Mouse (Mus musculus): ENCODE data around the gene Cep135. TPM values are rescaled to one million over a fixed set of nuclear protein-coding genes. Genes with fewer than 3 reads are reported as not detected.
A peak's percentile ranks its signal among the peaks of the same experiment; 100 is the strongest.

Cep135 gene
- polyA plus RNA-seq, 1 experiment from 2014 or later, result 7.0 TPM

- Histone ChIP-seq H3K27me3 (replicated peaks) (no peaks in the 10 kb centered on the region), H3K4me2 (replicated peaks) (no peak overlapping the region), H3K9me3 (no peaks in the 10 kb centered on the region), H3K27ac (no peak overlapping the region), H3K4me3 (no peak overlapping the region), H3K4me1 (0 out of 2 replicates have a peak, but pooled peaks cover 6% of the 10 kb centered on the region), H3K9ac (no peak overlapping the region), H3K36me3 (no peaks in the 10 kb centered on the region)
- ATAC-seq (ENCODE audit: low FRiP score, low read depth), result no peak
- WGBS, result 75% methylated on average over 4 of the region's 4 CpGs
Measured at GRCm38 (mm10) chr5:76649897-76650296, 61.4 kb downstream of the Cep135 start.

GRCm38 (mm10) chr5:76651151-76651725 lies 62.7 kb downstream of the Cep135 start:
- no peak overlapping the region for H3K4me2 ChIP-seq (replicated peaks)
- 63% methylated on average over 5 of the region's 5 CpGs for WGBS
- H3K9me3 ChIP-seq, result no peaks in the 10 kb centered on the region
- H3K4me3 ChIP-seq, result no peak overlapping the region
- H3K9ac ChIP-seq, result no peak overlapping the region
- H3K27ac ChIP-seq, result no peak overlapping the region
- peak; percentile 50 for ATAC-seq (ENCODE audit: low FRiP score, low read depth)
- H3K36me3 ChIP-seq, result no peaks in the 10 kb centered on the region
- no peaks in the 10 kb centered on the region for H3K27me3 ChIP-seq (replicated peaks)
- 0 out of 2 replicates have a peak, but pooled peaks cover 6% of the 10 kb centered on the region for H3K4me1 ChIP-seq

- H3K36me3 ChIP-seq, result no peaks in the 10 kb centered on the region
- peak within 1 kb of the TSS; percentile 76 for H3K4me2 ChIP-seq (replicated peaks)
- H3K27ac ChIP-seq, result peak within 1 kb of the TSS; percentile 97; the same call in 1 of the 2 replicates
- peak within 1 kb of the TSS; percentile 81 for H3K4me3 ChIP-seq
- peaks cover 23% of the 10 kb centered on the region for H3K4me1 ChIP-seq
- no peaks in the 10 kb centered on the region for H3K9me3 ChIP-seq
- no peaks in the 10 kb centered on the region for H3K27me3 ChIP-seq (replicated peaks)
- ATAC-seq (ENCODE audit: low FRiP score, low read depth), result no peak
- 93% methylated on average over 2 of the region's 2 CpGs for WGBS
- H3K9ac ChIP-seq, result peak within 1 kb of the TSS; percentile 98
Measured at GRCm38 (mm10) chr5:76656212-76656611, 67.7 kb downstream of the Cep135 start, which contains the start of gene C530008M17Rik. Gene C530008M17Rik (plus strand): TSS chr5:76656512.

- H3K27me3 ChIP-seq (replicated peaks), result no peaks in the 10 kb centered on the region
- no peaks in the 10 kb centered on the region for H3K36me3 ChIP-seq
- H3K9me3 ChIP-seq, result no peaks in the 10 kb centered on the region
- peak; percentile 89 for ATAC-seq (ENCODE audit: low FRiP score, low read depth)
- under 1% methylated on average over 71 of the region's 80 CpGs for WGBS
- peak overlapping the region; percentile 81 for H3K4me3 ChIP-seq
- peaks cover 28% of the 10 kb centered on the region for H3K4me1 ChIP-seq
- H3K9ac ChIP-seq, result peak overlapping the region; percentile 98
- peak overlapping the region; percentile 76 for H3K4me2 ChIP-seq (replicated peaks)
- H3K27ac ChIP-seq, result peak overlapping the region; percentile 97
Measured at GRCm38 (mm10) chr5:76657245-76658083, 69.0 kb downstream of the Cep135 start.

GRCm38 (mm10) chr5:76658084-76658934 lies 69.8 kb downstream of the Cep135 start:
- Histone ChIP-seq H3K9ac (peak overlapping the region; percentile 98), H3K4me3 (peak overlapping the region; percentile 81), H3K27me3 (replicated peaks) (no peaks in the 10 kb centered on the region), H3K36me3 (no peaks in the 10 kb centered on the region), H3K4me1 (peaks cover 28% of the 10 kb centered on the region), H3K4me2 (replicated peaks) (peak overlapping the region; percentile 76), H3K27ac (peak overlapping the region; percentile 97), H3K9me3 (no peaks in the 10 kb centered on the region)
- WGBS, result under 1% methylated on average over 38 of the region's 38 CpGs
- peak; percentile 84 for ATAC-seq (ENCODE audit: low FRiP score, low read depth)

- no peaks in the 10 kb centered on the region for H3K9me3 ChIP-seq
- 83% methylated on average over 8 of the region's 8 CpGs for WGBS
- no peaks in the 10 kb centered on the region for H3K27me3 ChIP-seq (replicated peaks)
- no peak overlapping the region for H3K27ac ChIP-seq
- no peak overlapping the region for H3K4me3 ChIP-seq
- ATAC-seq (ENCODE audit: low FRiP score, low read depth), result no peak
- H3K36me3 ChIP-seq, result no peaks in the 10 kb centered on the region
- H3K4me2 ChIP-seq (replicated peaks), result peak overlapping the region; percentile 76
- H3K4me1 ChIP-seq, result peaks cover 38% of the 10 kb centered on the region
- no peak overlapping the region for H3K9ac ChIP-seq
Measured at GRCm38 (mm10) chr5:76659958-76660635, 71.6 kb downstream of the Cep135 start.

- Histone ChIP-seq H3K4me1 (peaks cover 46% of the 10 kb centered on the region), H3K4me3 (no peak overlapping the region), H3K4me2 (replicated peaks) (no peak overlapping the region), H3K9me3 (no peaks in the 10 kb centered on the region), H3K27me3 (replicated peaks) (no peaks in the 10 kb centered on the region), H3K36me3 (no peaks in the 10 kb centered on the region), H3K27ac (no peak overlapping the region), H3K9ac (no peak overlapping the region)
- ATAC-seq (ENCODE audit: low FRiP score, low read depth), result no peak
- 59% methylated on average over 4 of the region's 4 CpGs for WGBS
Measured at GRCm38 (mm10) chr5:76661310-76661709, 72.8 kb downstream of the Cep135 start.

- no peak for ATAC-seq (ENCODE audit: low FRiP score, low read depth)
- 0 out of 2 replicates have a peak overlapping the region, but pooled peaks have one; percentile 4 for H3K4me2 ChIP-seq (replicated peaks)
Measured at GRCm38 (mm10) chr5:76664936-76665335, 76.4 kb downstream of the Cep135 start.

GRCm38 (mm10) chr5:76665421-76665820 lies 76.9 kb downstream of the Cep135 start:
- Histone ChIP-seq H3K4me3 (no peak overlapping the region), H3K4me1 (peaks cover 55% of the 10 kb centered on the region)
- 8% methylated on average over 7 of the region's 7 CpGs for WGBS

More at GRCm38 (mm10) chr5:76664936-76665335, 76.4 kb downstream of the Cep135 start:
- Histone ChIP-seq H3K9me3 (no peaks in the 10 kb centered on the region), H3K4me3 (no peak overlapping the region), H3K4me1 (peaks cover 59% of the 10 kb centered on the region), H3K27ac (peak overlapping the region; percentile 32), H3K36me3 (no peaks in the 10 kb centered on the region), H3K9ac (no peak overlapping the region), H3K27me3 (replicated peaks) (no peaks in the 10 kb centered on the region)
- 38% methylated on average over 7 of the region's 7 CpGs for WGBS

GRCm38 (mm10) chr5:76666026-76666756 lies 77.7 kb downstream of the Cep135 start:
- H3K4me3 ChIP-seq, result no peak overlapping the region
- H3K36me3 ChIP-seq, result no peaks in the 10 kb centered on the region
- ATAC-seq (ENCODE audit: low FRiP score, low read depth), result peak; percentile 48; the same call in 1 of the 2 replicates
- no peaks in the 10 kb centered on the region for H3K27me3 ChIP-seq (replicated peaks)
- WGBS, result 35% methylated on average over 6 of the region's 6 CpGs
- H3K27ac ChIP-seq, result no peak overlapping the region
- H3K4me2 ChIP-seq (replicated peaks), result peak overlapping the region; percentile 33; the same call in 1 of the 2 replicates
- H3K4me1 ChIP-seq, result peaks cover 47% of the 10 kb centered on the region
- no peaks in the 10 kb centered on the region for H3K9me3 ChIP-seq
- no peak overlapping the region for H3K9ac ChIP-seq

More at GRCm38 (mm10) chr5:76665421-76665820, 76.9 kb downstream of the Cep135 start:
- no peaks in the 10 kb centered on the region for H3K27me3 ChIP-seq (replicated peaks)
- H3K9ac ChIP-seq, result no peak overlapping the region
- no peaks in the 10 kb centered on the region for H3K9me3 ChIP-seq
- H3K27ac ChIP-seq, result 0 out of 2 replicates have a peak overlapping the region, but pooled peaks have one; percentile 70
- no peaks in the 10 kb centered on the region for H3K36me3 ChIP-seq
- peak overlapping the region; percentile 33; the same call in 1 of the 2 replicates for H3K4me2 ChIP-seq (replicated peaks)
- peak; percentile 81 for ATAC-seq (ENCODE audit: low FRiP score, low read depth)

- Histone ChIP-seq H3K36me3 (no peaks in the 10 kb centered on the region), H3K9ac (no peak overlapping the region), H3K27ac (no peak overlapping the region), H3K9me3 (no peaks in the 10 kb centered on the region), H3K4me1 (peaks cover 39% of the 10 kb centered on the region), H3K4me3 (no peak overlapping the region), H3K27me3 (replicated peaks) (no peaks in the 10 kb centered on the region), H3K4me2 (replicated peaks) (no peak overlapping the region)
- 43% methylated on average over 5 of the region's 5 CpGs for WGBS
- no peak for ATAC-seq (ENCODE audit: low FRiP score, low read depth)
Measured at GRCm38 (mm10) chr5:76668118-76668517, 79.6 kb downstream of the Cep135 start.

Data from neural tube, embryonic 12.5 days (tissue).